Mouse (Mus musculus) kidney, adult 2 months (tissue): ENCODE results near the gene Adam23.

Experiments
- CTCF ChIP-seq: fragments of 200-500 bp; conservative IDR thresholded peaks from 2 replicates; pipeline ENCODE4 v1.5.1; 2011; ENCODE audit warnings: low read depth, mild to moderate bottlenecking, control low read depth, low read length, moderate library complexity, mixed read lengths; ENCODE audit not compliant: insufficient read depth, insufficient read length
- POLR2A ChIP-seq: fragments of 200-500 bp; IDR thresholded peaks from one replicate; pipeline ENCODE4 v1.6.1; 2011; ENCODE audit warnings: low read depth, low read length, control low read depth

GRCm38 (mm10) chr1:63573864-63574611, 128.3 kb downstream of the Adam23 start:
- TF ChIP-seq CTCF = no peak
- TF ChIP-seq POLR2A = no peak
